Mouse (Mus musculus) E14TG2a.4 (cell line): Measurements from ENCODE around the gene Emd.
"Not testable (repeated sequence)": the region's sequence is repeated elsewhere in the genome, so short reads cannot be mapped to it uniquely, and the experiment has no call there.

ENCODE experiments used
- H3K27me3 ChIP-seq: 2 replicates; pipeline ENCODE4 v1.6.1; 2014; ENCODE audit warnings: low read length, control low read depth; ENCODE audit not compliant: insufficient read depth
- H3K36me3 ChIP-seq: 2 replicates; pipeline ENCODE4 v1.6.1; 2014; ENCODE audit warnings: low read length, control low read depth; ENCODE audit not compliant: insufficient read depth
- H3K4me1 ChIP-seq: replicated peaks from 2 replicates; pipeline ENCODE4 v1.6.1; 2014; ENCODE audit warnings: low read depth, low read length, control low read depth
- H3K4me3 ChIP-seq: replicated peaks from 2 replicates; pipeline ENCODE4 v1.5.1; 2014; ENCODE audit warnings: mild to moderate bottlenecking, low read length
- H3K9me3 ChIP-seq: 2 replicates; pipeline ENCODE4 v1.6.1; 2014; ENCODE audit warnings: low read length, control low read depth
- CTCF ChIP-seq: conservative IDR thresholded peaks from 2 replicates; pipeline ENCODE4 v1.5.1; 2014; ENCODE audit warnings: low read length
- NANOG ChIP-seq: IDR thresholded peaks from 2 replicates; pipeline ENCODE4 v1.6.1; 2014; ENCODE audit warnings: borderline replicate concordance, low read length, mixed read lengths
- POU5F1 ChIP-seq: IDR thresholded peaks from 2 replicates; pipeline ENCODE4 v1.6.1; 2014; ENCODE audit warnings: low read length, borderline replicate concordance

The Emd gene

GRCm38 (mm10) chrX:74254153-74254887 is at the start of gene Emd:
Gene Emd (plus strand): TSS chrX:74254687.
- Histone ChIP-seq H3K27me3 (no peaks in the 10 kb centered on the region), H3K4me1 (peaks cover 10% of the 10 kb centered on the region), H3K36me3 (peaks cover 34% of the 10 kb centered on the region), H3K4me3 (peak within 1 kb of the TSS; percentile 85), H3K9me3 (no peaks in the 10 kb centered on the region)
- TF ChIP-seq NANOG (no peak), CTCF (no peak), POU5F1 (no peak)

GRCm38 (mm10) chrX:74218496-74218895 is 36.0 kb upstream of the Emd start:
- Histone ChIP-seq H3K4me3 (no peak overlapping the region), H3K4me1 (peaks cover 6% of the 10 kb centered on the region; the same call in 1 of the 2 replicates), H3K9me3 (no peaks in the 10 kb centered on the region), H3K36me3 (peaks cover 13% of the 10 kb centered on the region), H3K27me3 (no peaks in the 10 kb centered on the region)
- TF ChIP-seq NANOG (no peak), CTCF (no peak), POU5F1 (no peak)

- Histone ChIP-seq H3K4me1 (peaks cover 6% of the 10 kb centered on the region; the same call in 1 of the 2 replicates), H3K9me3 (no peaks in the 10 kb centered on the region), H3K36me3 (peaks cover 23% of the 10 kb centered on the region), H3K4me3 (no peak overlapping the region), H3K27me3 (no peaks in the 10 kb centered on the region)
- TF ChIP-seq POU5F1 (no peak), NANOG (no peak), CTCF (no peak)
Measured at GRCm38 (mm10) chrX:74219449-74219848, 35.0 kb upstream of the Emd start.

- H3K4me1 ChIP-seq, H3K27me3 ChIP-seq, H3K4me3 ChIP-seq, H3K9me3 ChIP-seq: not testable (repeated sequence)
- H3K36me3 ChIP-seq: peaks cover 30% of the 10 kb centered on the region
Measured at GRCm38 (mm10) chrX:74220099-74220498, 34.4 kb upstream of the Emd start.

GRCm38 (mm10) chrX:74230038-74230437 is 24.4 kb upstream of the Emd start:
- Histone ChIP-seq H3K4me1 (peaks cover 13% of the 10 kb centered on the region), H3K27me3 (no peaks in the 10 kb centered on the region), H3K4me3 (no peak overlapping the region), H3K9me3 (no peaks in the 10 kb centered on the region), H3K36me3 (peaks cover 100% of the 10 kb centered on the region)
- TF ChIP-seq POU5F1 (no peak), NANOG (no peak), CTCF (no peak)

GRCm38 (mm10) chrX:74233196-74233595 is 21.3 kb upstream of the Emd start:
- Histone ChIP-seq H3K4me1 (peaks cover 13% of the 10 kb centered on the region), H3K36me3 (peaks cover 97% of the 10 kb centered on the region), H3K9me3 (no peaks in the 10 kb centered on the region), H3K4me3 (no peak overlapping the region), H3K27me3 (no peaks in the 10 kb centered on the region)
- TF ChIP-seq POU5F1 (no peak), CTCF (no peak), NANOG (no peak)

- Histone ChIP-seq H3K36me3 (peaks cover 85% of the 10 kb centered on the region), H3K4me1 (peaks cover 22% of the 10 kb centered on the region), H3K27me3 (no peaks in the 10 kb centered on the region), H3K4me3 (no peak overlapping the region), H3K9me3 (no peaks in the 10 kb centered on the region)
- TF ChIP-seq POU5F1: no peak
- no peak for TF ChIP-seq CTCF
- TF ChIP-seq NANOG: no peak
Measured at GRCm38 (mm10) chrX:74240332-74240731, 14.2 kb upstream of the Emd start.

- no peaks in the 10 kb centered on the region for H3K27me3 ChIP-seq
- no peaks in the 10 kb centered on the region for H3K9me3 ChIP-seq
- H3K4me1 ChIP-seq: peaks cover 31% of the 10 kb centered on the region
- TF ChIP-seq POU5F1: no peak
- no peak for TF ChIP-seq CTCF
- TF ChIP-seq NANOG: no peak
- peaks cover 57% of the 10 kb centered on the region for H3K36me3 ChIP-seq
- H3K4me3 ChIP-seq: peak overlapping the region; percentile 86
Measured at GRCm38 (mm10) chrX:74243396-74243795, 11.1 kb upstream of the Emd start.

GRCm38 (mm10) chrX:74243807-74244206 is 10.7 kb upstream of the Emd start:
- peak overlapping the region; percentile 86 for H3K4me3 ChIP-seq
- H3K9me3 ChIP-seq: no peaks in the 10 kb centered on the region
- TF ChIP-seq POU5F1 (no peak), CTCF (no peak), NANOG (no peak)
- H3K27me3 ChIP-seq: no peaks in the 10 kb centered on the region
- H3K36me3 ChIP-seq: peaks cover 53% of the 10 kb centered on the region
- H3K4me1 ChIP-seq: peaks cover 32% of the 10 kb centered on the region
